Mouse (Mus musculus): ENCODE measurements around the gene Ispd. TPM values are rescaled to one million over a fixed set of nuclear protein-coding genes. Genes with fewer than 3 reads are reported as not detected.
A peak's percentile ranks its signal among the peaks of the same experiment; 100 is the strongest.

Gene Ispd
- total RNA-seq, 2 experiments from 2014 or later: 13.1 to 13.4 TPM

GRCm38 (mm10) chr12:36694072-36694471 lies 312.8 kb downstream of the Ispd start:
- no peak for DNase-seq (ENCODE audit: low spot score in 2 of 2)

DNA sequence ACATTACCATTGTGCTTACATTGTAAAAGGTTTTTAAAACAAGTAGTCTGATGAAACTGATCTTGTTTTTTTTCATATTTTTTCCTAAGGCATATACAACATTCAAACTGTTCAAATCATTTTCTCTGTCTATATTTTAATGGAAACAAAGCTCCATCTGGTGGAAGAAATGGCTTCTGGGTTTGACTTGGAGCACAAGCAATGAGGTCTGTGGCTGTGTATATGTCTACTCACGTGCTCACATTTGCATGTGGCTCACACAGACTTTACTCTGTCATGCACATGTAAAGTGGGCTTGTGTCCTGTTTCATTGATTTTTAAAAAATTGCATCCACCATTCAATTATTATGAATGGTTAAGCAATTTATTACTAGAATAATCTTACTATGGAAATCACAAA lies 323.1 kb downstream of the Ispd start:
- no peak for DNase-seq (ENCODE audit: low spot score in 2 of 2)

DNA sequence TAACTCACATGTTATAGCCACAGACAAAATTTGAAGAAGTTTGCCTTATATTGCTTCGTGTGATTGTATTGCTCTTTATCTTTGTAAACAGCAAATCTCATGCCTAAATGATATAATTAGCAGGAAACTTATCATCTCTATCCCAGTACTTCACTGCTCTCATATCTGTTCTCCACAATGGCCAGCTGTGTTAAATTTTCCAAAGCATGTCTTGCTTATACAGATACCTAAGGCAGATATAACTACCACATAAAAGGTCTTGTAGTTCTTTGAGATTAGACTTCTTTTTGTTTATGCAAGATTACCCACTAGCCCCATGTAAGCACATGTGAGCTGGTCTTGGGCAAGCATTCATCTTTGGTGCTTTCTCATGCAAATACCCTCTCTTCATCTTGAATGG lies 327.6 kb downstream of the Ispd start:
- DNase-seq (ENCODE audit: low spot score in 2 of 2): no peak

GRCm38 (mm10) chr12:36713866-36714662 lies 332.8 kb downstream of the Ispd start:
- peak; percentile 21 to 57 for DNase-seq (ENCODE audit: low spot score in 2 of 2)

DNA sequence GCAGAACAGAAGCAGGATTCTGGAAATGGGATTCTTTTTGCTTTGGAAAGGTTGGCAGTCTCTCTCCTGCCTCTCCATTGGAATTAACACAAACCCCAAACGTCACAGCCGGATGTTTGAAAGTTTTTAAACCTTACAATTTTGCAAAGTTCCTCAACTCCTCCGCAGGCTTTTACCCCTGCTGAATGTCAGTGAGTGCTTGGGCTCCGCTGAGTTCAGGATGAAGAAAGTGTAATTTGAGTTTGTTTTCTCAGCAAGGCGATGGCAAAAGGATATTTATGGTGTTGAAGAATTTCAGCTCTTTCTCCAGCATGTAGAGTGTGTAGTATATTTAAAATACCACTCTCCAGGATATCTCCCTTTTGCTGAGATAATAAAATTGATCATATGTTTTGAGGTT lies 336.3 kb downstream of the Ispd start:
- DNase-seq (ENCODE audit: low spot score in 2 of 2): no peak

- DNase-seq (ENCODE audit: low spot score in 2 of 2): no peak
Observed at GRCm38 (mm10) chr12:36718417-36718816, 337.2 kb downstream of the Ispd start.

DNA sequence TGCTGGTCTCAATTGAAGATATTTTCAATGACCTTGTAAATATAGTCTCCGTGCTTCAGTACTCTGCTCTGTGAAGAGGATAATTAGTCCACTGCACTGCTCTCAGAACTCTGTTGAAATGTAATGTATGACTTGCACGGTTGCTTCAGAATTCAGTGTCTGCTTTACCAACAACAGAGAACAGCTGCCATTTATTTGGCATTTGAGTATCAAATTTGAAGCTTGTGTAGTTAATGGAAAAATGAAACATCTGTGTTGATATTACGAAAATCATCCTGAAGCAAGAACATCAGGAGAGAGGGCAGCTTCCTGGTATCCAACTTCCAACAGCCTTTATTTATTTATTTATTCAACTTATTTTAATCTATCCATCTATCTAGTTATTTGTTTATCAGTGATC lies 337.8 kb downstream of the Ispd start:
- DNase-seq (ENCODE audit: low spot score in 2 of 2): no peak

GRCm38 (mm10) chr12:36720779-36721178 lies 339.5 kb downstream of the Ispd start:
- DNase-seq (ENCODE audit: low spot score in 2 of 2): no peak

DNA sequence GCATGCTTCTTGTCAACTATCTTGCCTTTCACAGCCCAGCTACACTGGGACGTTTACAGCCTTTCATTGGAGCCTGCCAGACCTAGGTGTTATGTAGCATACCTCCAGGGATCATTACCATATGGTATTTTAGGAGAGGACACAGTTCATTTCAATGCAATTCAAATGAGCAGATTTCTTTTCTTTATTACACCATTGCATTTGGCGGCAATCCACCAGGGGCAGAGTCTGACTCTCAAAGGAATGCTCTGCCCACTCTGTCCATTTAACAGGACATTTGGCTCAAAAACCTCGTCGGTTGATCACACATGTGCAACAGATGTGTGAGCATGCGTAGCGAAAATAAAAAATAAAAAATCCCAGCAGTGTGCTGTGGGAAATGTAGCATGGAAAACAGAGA lies 340.0 kb downstream of the Ispd start:
- DNase-seq (ENCODE audit: low spot score in 2 of 2): no peak

- DNase-seq (ENCODE audit: low spot score in 2 of 2): no peak
Observed at GRCm38 (mm10) chr12:36722754-36723153, 341.5 kb downstream of the Ispd start.

DNA sequence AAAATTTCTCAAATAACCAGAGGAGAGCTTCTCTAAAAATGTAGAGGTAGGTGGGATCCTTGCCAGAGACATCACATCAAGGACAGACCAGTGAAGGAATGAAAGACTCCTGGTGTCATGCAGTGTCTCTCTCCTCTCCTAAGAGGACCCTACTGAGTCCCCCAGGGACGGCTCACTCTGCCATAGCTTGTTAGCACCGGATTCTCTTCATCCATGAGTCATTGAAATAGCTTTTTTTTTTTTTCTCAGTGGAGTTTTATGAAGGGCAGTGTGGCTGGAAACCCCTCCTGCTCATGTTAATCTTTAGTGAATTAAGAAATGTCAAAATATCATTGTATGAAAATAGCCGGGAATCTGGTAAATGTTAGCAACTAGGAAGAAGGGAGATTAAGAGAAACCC lies 342.1 kb downstream of the Ispd start:
- DNase-seq (ENCODE audit: low spot score in 2 of 2): no peak

- no peak for DNase-seq (ENCODE audit: low spot score in 2 of 2)
Observed at GRCm38 (mm10) chr12:36724297-36724696, 343.0 kb downstream of the Ispd start.

- no peak for DNase-seq (ENCODE audit: low spot score in 2 of 2)
Observed at GRCm38 (mm10) chr12:36725250-36725649, 344.0 kb downstream of the Ispd start.

DNA sequence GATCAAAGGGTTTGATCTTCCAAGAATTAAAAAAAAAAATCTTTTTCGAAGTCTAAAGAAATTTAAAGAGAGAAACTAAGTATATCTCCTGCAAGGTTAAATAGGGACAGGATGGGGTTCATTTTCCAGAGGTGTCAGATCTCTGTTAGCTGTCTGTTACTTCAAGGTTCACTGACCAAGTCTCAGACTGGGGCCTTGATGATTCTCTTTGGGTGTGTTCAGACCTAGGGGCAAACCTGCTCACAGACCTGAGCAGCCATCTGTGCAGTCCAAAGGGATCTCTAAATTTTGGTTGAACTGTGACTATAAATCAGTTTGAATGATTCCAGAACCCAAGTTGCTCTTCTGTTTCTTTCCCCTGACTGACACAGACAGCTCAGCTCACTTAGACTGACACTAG lies 344.8 kb downstream of the Ispd start:
- DNase-seq (ENCODE audit: low spot score in 2 of 2): no peak

DNA sequence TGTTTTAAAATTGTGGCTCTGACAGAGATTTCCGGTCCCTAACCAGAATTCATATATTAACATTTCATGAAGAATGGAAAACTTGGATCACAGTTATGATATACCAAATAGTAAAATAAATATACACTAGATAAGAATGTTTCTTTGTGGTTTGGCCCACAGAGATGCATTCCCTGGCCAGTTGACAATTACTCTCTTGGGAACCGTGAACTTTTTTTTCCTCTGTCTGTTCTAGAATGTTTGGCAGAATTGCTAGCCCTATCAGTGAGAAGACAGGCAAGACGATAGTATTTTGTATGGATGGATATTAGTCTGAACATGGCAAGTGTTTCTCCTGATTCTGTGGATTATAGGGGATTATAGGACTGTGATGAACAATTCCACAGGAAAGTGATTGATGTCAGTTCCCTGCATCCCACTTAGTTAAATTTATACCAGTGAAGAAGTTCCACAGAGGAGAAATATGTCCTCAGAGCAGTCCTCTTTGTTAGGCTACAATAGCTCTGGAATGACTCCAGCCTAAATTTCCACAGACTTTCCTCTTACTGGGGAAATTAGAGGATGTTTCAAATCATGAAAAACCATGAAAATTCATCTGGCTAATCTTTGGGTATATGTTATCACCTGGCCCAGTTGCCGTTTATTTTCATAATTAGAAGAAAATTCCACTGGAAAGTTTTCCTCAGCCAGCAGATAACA lies 352.6 kb downstream of the Ispd start:
- DNase-seq (ENCODE audit: low spot score in 2 of 2): no peak

Other genes with a start within 250 kb of the Ispd start
- 10 to 100 TPM; 50.4 to 51.8 TPM for gene Ankmy2, start 224.3 kb upstream of the Ispd start, total RNA-seq (2021)
- gene Bzw2, start 223.4 kb upstream of the Ispd start, total RNA-seq (2021): 10 to 100 TPM; 89.3 to 95.3 TPM
- gene Lrrc72, start 128.1 kb upstream of the Ispd start, total RNA-seq (2021): not detected
- 10 to 100 TPM in 1 of 2 experiments, 1 to 10 TPM in 1; 6.6 to 33.9 TPM for gene Sostdc1, start 67.3 kb upstream of the Ispd start, total RNA-seq (2021)
- gene D630036H23Rik, start 731 bp downstream of the Ispd start, total RNA-seq (2021): 1 to 10 TPM; 2.7 to 3.0 TPM